ENCODE assay signal across 8 mouse cellular contexts in genomic region chr10:42591185-42591992, GRCm38 (mm10). TPM values are rescaled to one million over a fixed set of nuclear protein-coding genes. Genes with fewer than 3 reads are reported as not detected.
DNase-seq lines count a peak whose midpoint lies in the region; ATAC-seq lines count a peak whose summit lies in the region.

No protein-coding gene starts in this region.

- peak; percentile 30 for DNase-seq in right cerebral cortex, postnatal 4 days
- DNase-seq in right cerebral cortex, postnatal 36 days (ENCODE audit: low spot score in 2 of 2), result no peak
- DNase-seq in liver, embryonic 13.5 days, result no peak
- no peak for DNase-seq in layer of hippocampus, adult 9-10 months (ENCODE audit: low spot score)
- DNase-seq in adrenal gland, adult 8-10 months, result no peak

- ATAC-seq in forebrain, embryonic 12.5 days (ENCODE audit: low FRiP score), result peak; percentile 72
- no peak for ATAC-seq in liver, embryonic 13.5 days (ENCODE audit: low read depth)
- ATAC-seq in stomach, embryonic 16.5 days (ENCODE audit: insufficient read depth, low FRiP score), result no peak
- ATAC-seq in frontal cortex, adult (ENCODE audit: low TSS enrichment), result no peak

- peak overlapping the region; percentile 58 for H3K9ac ChIP-seq in forebrain, embryonic 12.5 days
- no peak overlapping the region for H3K9ac ChIP-seq in liver, embryonic 13.5 days
- H3K9ac ChIP-seq in stomach, embryonic 16.5 days (ENCODE audit: low read length), result no peak overlapping the region

- H3K4me3 ChIP-seq in forebrain, embryonic 12.5 days (replicated peaks), result peak overlapping the region; percentile 44
- peak overlapping the region; percentile 37 for H3K4me3 ChIP-seq in liver, embryonic 13.5 days (replicated peaks)
- H3K4me3 ChIP-seq in stomach, embryonic 16.5 days (replicated peaks; ENCODE audit: low read length), result peak overlapping the region; percentile 34

- peaks cover 72% of the 10 kb centered on the region for H3K27me3 ChIP-seq in forebrain, embryonic 12.5 days
- peaks cover 100% of the 10 kb centered on the region for H3K27me3 ChIP-seq in liver, embryonic 13.5 days
- peaks cover 89% of the 10 kb centered on the region for H3K27me3 ChIP-seq in stomach, embryonic 16.5 days (ENCODE audit: control insufficient read depth, insufficient read depth, low read length)

- H3K36me3 ChIP-seq in forebrain, embryonic 12.5 days (replicated peaks), result no peaks in the 10 kb centered on the region; the same call in 1 of the 2 replicates
- no peaks in the 10 kb centered on the region for H3K36me3 ChIP-seq in liver, embryonic 13.5 days
- H3K36me3 ChIP-seq in stomach, embryonic 16.5 days (ENCODE audit: control insufficient read depth, insufficient read depth, low read length), result no peaks in the 10 kb centered on the region

- under 1% methylated on average over 67 of the region's 67 CpGs for WGBS in forebrain, embryonic 12.5 days
- WGBS in liver, embryonic 13.5 days (ENCODE audit: insufficient replicate concordance), result 1% methylated on average over 67 of the region's 67 CpGs
- under 1% methylated on average over 67 of the region's 67 CpGs for WGBS in stomach, embryonic 16.5 days

- H3K9me3 ChIP-seq in forebrain, embryonic 12.5 days, result no peaks in the 10 kb centered on the region
- no peaks in the 10 kb centered on the region for H3K9me3 ChIP-seq in liver, embryonic 13.5 days (replicated peaks)
- 0 out of 2 replicates have a peak, but pooled peaks cover under 1% of the 10 kb centered on the region for H3K9me3 ChIP-seq in stomach, embryonic 16.5 days (replicated peaks; ENCODE audit: control insufficient read depth, low read length)

- H3K4me1 ChIP-seq in forebrain, embryonic 12.5 days, result peaks cover 70% of the 10 kb centered on the region
- peaks cover 14% of the 10 kb centered on the region for H3K4me1 ChIP-seq in liver, embryonic 13.5 days (replicated peaks)
- peaks cover 11% of the 10 kb centered on the region; the same call in 1 of the 2 replicates for H3K4me1 ChIP-seq in stomach, embryonic 16.5 days (ENCODE audit: control insufficient read depth, insufficient read depth, low read length)

- H3K27ac ChIP-seq in forebrain, embryonic 12.5 days, result peak overlapping the region; percentile 85
- H3K27ac ChIP-seq in liver, embryonic 13.5 days, result no peak overlapping the region
- no peak overlapping the region for H3K27ac ChIP-seq in stomach, embryonic 16.5 days (ENCODE audit: low read length)

- peak overlapping the region; percentile 66 for H3K4me2 ChIP-seq in forebrain, embryonic 12.5 days
- H3K4me2 ChIP-seq in liver, embryonic 13.5 days, result peak overlapping the region; percentile 45
- peak overlapping the region; percentile 41 for H3K4me2 ChIP-seq in stomach, embryonic 16.5 days (ENCODE audit: low read depth, low read length)

RNA-seq across cellular contexts. Expression of gene Ostm1, which starts 7.8 kb away (rescaled TPM):
- 63.1 and 65.4 TPM in 2 replicates for polyA plus RNA-seq in forebrain, embryonic 12.5 days (2016; fragmentation: Nextera tagmentation; extraction: Ambion mirVana)
- 15.6 and 18.4 TPM in 2 replicates for polyA plus RNA-seq in liver, embryonic 13.5 days (2015; fragmentation: Nextera tagmentation; extraction: Ambion mirVana)
- 13.5 and 13.8 TPM in 2 replicates for polyA plus RNA-seq in stomach, embryonic 16.5 days (2015; fragmentation: Nextera tagmentation; extraction: Ambion mirVana)
- total RNA-seq in adrenal gland, adult 8-10 months (2022), result 10 to 100 TPM; 31.6 to 39.0 (median 36.8) TPM

RNA-seq across cellular contexts. Expression of gene Nr2e1, which starts 8.0 kb away (rescaled TPM):
- polyA plus RNA-seq in forebrain, embryonic 12.5 days (2016; fragmentation: Nextera tagmentation; extraction: Ambion mirVana), result 104 TPM in 2 replicates
- not detected in 2 replicates for polyA plus RNA-seq in liver, embryonic 13.5 days (2015; fragmentation: Nextera tagmentation; extraction: Ambion mirVana)
- not detected in 2 replicates for polyA plus RNA-seq in stomach, embryonic 16.5 days (2015; fragmentation: Nextera tagmentation; extraction: Ambion mirVana)
- not detected for total RNA-seq in adrenal gland, adult 8-10 months (2022)

Comparison
In these comparisons a context has a peak if more than half of its experiments do, and no peak if none do; other contexts are left out.
1. RNA of gene Nr2e1, which starts 8.0 kb away (polyA plus RNA-seq): 104 TPM in forebrain, embryonic 12.5 days; not detected in liver, embryonic 13.5 days and not detected in stomach, embryonic 16.5 days; every median in the first group is over 100 times any median in the second.
2. Peak in every context shown above with its lines, with median percentiles within 50 percentile points of each other: H3K4me2 ChIP-seq and H3K4me3 ChIP-seq.